Mouse (Mus musculus) liver, embryonic 14.5 days (tissue): Measurements from ENCODE around the gene Zfp365.

Experiments
- CTCF ChIP-seq: IDR thresholded peaks from 2 replicates; pipeline ENCODE4 v1.5.1; 2016; ENCODE audit warnings: antibody characterized with exemption, low read depth, control low read depth
- EP300 ChIP-seq: IDR thresholded peaks from 2 replicates; pipeline ENCODE4 v1.6.1; 2016; ENCODE audit warnings: antibody characterized with exemption, low read depth

- TF ChIP-seq CTCF (no peak), EP300 (no peak)
Measured at GRCm38 (mm10) chr10:67931328-67931727, 18.9 kb upstream of the Zfp365 start.
